Mouse (Mus musculus) erythroblast, embryonic 14.5 days (primary cell): ENCODE measurements around the gene Cp.

Experiments used
- GATA1 ChIP-seq: IDR thresholded peaks from 2 replicates; pipeline ENCODE4 v1.6.1; 2012; ENCODE audit warnings: low read length, inconsistent platforms, mixed read lengths
- TAL1 ChIP-seq: IDR thresholded peaks from 3 replicates; pipeline ENCODE4 v1.6.1; 2012; ENCODE audit warnings: low read length, inconsistent platforms, mixed read lengths

DNA sequence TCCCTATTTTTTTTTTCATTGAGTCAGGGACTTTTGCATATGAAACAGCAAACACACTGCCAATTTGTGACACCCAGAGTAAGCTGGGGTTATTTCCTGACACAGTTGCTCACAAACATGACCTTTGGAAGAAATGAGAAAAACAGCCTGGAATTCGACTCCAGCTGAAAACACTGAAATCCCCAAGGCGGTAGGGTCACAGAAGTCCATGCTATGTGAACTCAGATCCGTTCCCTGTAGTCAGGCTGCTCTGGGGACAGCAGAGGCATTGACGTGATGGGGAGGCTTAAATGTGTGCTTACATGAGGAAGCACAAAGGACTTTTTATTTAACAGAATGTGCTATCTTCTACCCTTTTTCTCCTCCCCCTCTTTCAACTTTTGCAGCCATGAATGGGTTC lies 21.6 kb downstream of the Cp start:
- TF ChIP-seq GATA1 (no peak), TAL1 (no peak)
